Mouse (Mus musculus): ENCODE data around the gene Fhit. TPM values are rescaled to one million over a fixed set of nuclear protein-coding genes. Genes with fewer than 3 reads are reported as not detected.

The Fhit gene
- polyA plus RNA-seq, 1 experiment from 2014 or later, result 5.6 TPM

GRCm38 (mm10) chr14:10880749-10881148 lies 281.1 kb downstream of the Fhit start:
- WGBS (ENCODE audit: insufficient replicate concordance), result 65% methylated on average over 2 of the region's 2 CpGs
- ATAC-seq (replicated peaks; ENCODE audit: insufficient number of reproducible peaks, low FRiP score, low TSS enrichment), result no peak

GRCm38 (mm10) chr14:10874595-10875372 lies 287.1 kb downstream of the Fhit start:
- WGBS (ENCODE audit: insufficient replicate concordance), result 77% methylated on average over 3 of the region's 3 CpGs

More at GRCm38 (mm10) chr14:10880749-10881148, 281.1 kb downstream of the Fhit start:
- Histone ChIP-seq H3K27ac (ENCODE audit: low read depth, low read length) (no peak overlapping the region), H3K27me3 (ENCODE audit: control insufficient read depth, insufficient read depth, low read length) (no peaks in the 10 kb centered on the region), H3K4me2 (no peak overlapping the region), H3K9me3 (replicated peaks; ENCODE audit: control insufficient read depth, low read length) (no peaks in the 10 kb centered on the region), H3K9ac (ENCODE audit: low read depth, low read length) (no peak overlapping the region), H3K4me1 (ENCODE audit: control insufficient read depth, insufficient read depth, low read length) (no peaks in the 10 kb centered on the region), H3K36me3 (ENCODE audit: control insufficient read depth, insufficient read depth, low read length) (no peaks in the 10 kb centered on the region), H3K4me3 (ENCODE audit: low read depth, low read length) (no peak overlapping the region)

GRCm38 (mm10) chr14:10857606-10858005 lies 304.2 kb downstream of the Fhit start:
- ATAC-seq (replicated peaks; ENCODE audit: insufficient number of reproducible peaks, low FRiP score, low TSS enrichment), result no peak
- Histone ChIP-seq H3K9me3 (replicated peaks; ENCODE audit: control insufficient read depth, low read length) (no peaks in the 10 kb centered on the region), H3K9ac (ENCODE audit: low read depth, low read length) (no peak overlapping the region), H3K36me3 (ENCODE audit: control insufficient read depth, insufficient read depth, low read length) (no peaks in the 10 kb centered on the region), H3K27ac (ENCODE audit: low read depth, low read length) (no peak overlapping the region), H3K4me3 (ENCODE audit: low read depth, low read length) (no peak overlapping the region), H3K27me3 (ENCODE audit: control insufficient read depth, insufficient read depth, low read length) (no peaks in the 10 kb centered on the region), H3K4me2 (no peak overlapping the region), H3K4me1 (ENCODE audit: control insufficient read depth, insufficient read depth, low read length) (no peaks in the 10 kb centered on the region)
- 50% methylated on average over 3 of the region's 3 CpGs for WGBS (ENCODE audit: insufficient replicate concordance)

More at GRCm38 (mm10) chr14:10874595-10875372, 287.1 kb downstream of the Fhit start:
- no peak overlapping the region for H3K9ac ChIP-seq (ENCODE audit: low read depth, low read length)
- no peaks in the 10 kb centered on the region for H3K4me1 ChIP-seq (ENCODE audit: control insufficient read depth, insufficient read depth, low read length)
- no peak for ATAC-seq (replicated peaks; ENCODE audit: insufficient number of reproducible peaks, low FRiP score, low TSS enrichment)
- no peaks in the 10 kb centered on the region for H3K9me3 ChIP-seq (replicated peaks; ENCODE audit: control insufficient read depth, low read length)
- H3K36me3 ChIP-seq (ENCODE audit: control insufficient read depth, insufficient read depth, low read length), result no peaks in the 10 kb centered on the region
- H3K4me2 ChIP-seq, result no peak overlapping the region
- H3K27ac ChIP-seq (ENCODE audit: low read depth, low read length), result no peak overlapping the region
- H3K27me3 ChIP-seq (ENCODE audit: control insufficient read depth, insufficient read depth, low read length), result no peaks in the 10 kb centered on the region
- no peak overlapping the region for H3K4me3 ChIP-seq (ENCODE audit: low read depth, low read length)

- Histone ChIP-seq H3K36me3 (ENCODE audit: control insufficient read depth, insufficient read depth, low read length) (no peaks in the 10 kb centered on the region), H3K9ac (ENCODE audit: low read depth, low read length) (no peak overlapping the region), H3K4me2 (no peak overlapping the region), H3K27me3 (ENCODE audit: control insufficient read depth, insufficient read depth, low read length) (no peaks in the 10 kb centered on the region), H3K4me3 (ENCODE audit: low read depth, low read length) (no peak overlapping the region), H3K4me1 (ENCODE audit: control insufficient read depth, insufficient read depth, low read length) (no peaks in the 10 kb centered on the region), H3K27ac (ENCODE audit: low read depth, low read length) (no peak overlapping the region), H3K9me3 (replicated peaks; ENCODE audit: control insufficient read depth, low read length) (no peaks in the 10 kb centered on the region)
- 72% methylated on average over 1 of the region's 1 CpGs for WGBS (ENCODE audit: insufficient replicate concordance)
- no peak for ATAC-seq (replicated peaks; ENCODE audit: insufficient number of reproducible peaks, low FRiP score, low TSS enrichment)
These were observed 309.9 kb downstream of the Fhit start for GRCm38 (mm10) chr14:10851936-10852335.

DNA sequence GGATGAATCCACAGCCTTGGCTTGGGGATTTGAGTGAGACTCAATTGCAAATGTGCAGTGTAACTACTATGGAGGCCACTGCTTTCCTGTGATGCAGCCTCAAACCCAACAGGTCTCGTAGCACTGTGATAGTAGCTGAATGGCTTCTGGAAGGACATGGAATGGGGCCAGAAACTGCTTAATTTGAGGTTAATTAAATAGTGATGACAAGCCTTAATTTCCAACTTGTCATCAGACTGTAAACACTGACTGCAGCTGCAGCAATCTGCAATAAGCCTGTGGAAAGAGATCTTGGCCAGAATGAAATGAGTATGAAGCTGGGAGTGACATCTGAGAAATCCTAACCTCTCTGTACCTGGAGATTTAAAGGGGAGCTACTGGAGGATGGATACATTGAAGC lies 325.8 kb downstream of the Fhit start:
- ATAC-seq (replicated peaks; ENCODE audit: insufficient number of reproducible peaks, low FRiP score, low TSS enrichment), result no peak
- 72% methylated on average over 1 of the region's 1 CpGs for WGBS (ENCODE audit: insufficient replicate concordance)
- no peak overlapping the region for H3K27ac ChIP-seq (ENCODE audit: low read depth, low read length)
- no peaks in the 10 kb centered on the region for H3K36me3 ChIP-seq (ENCODE audit: control insufficient read depth, insufficient read depth, low read length)
- no peak overlapping the region for H3K9ac ChIP-seq (ENCODE audit: low read depth, low read length)
- no peaks in the 10 kb centered on the region for H3K4me1 ChIP-seq (ENCODE audit: control insufficient read depth, insufficient read depth, low read length)
- H3K4me2 ChIP-seq, result no peak overlapping the region
- no peaks in the 10 kb centered on the region for H3K9me3 ChIP-seq (replicated peaks; ENCODE audit: control insufficient read depth, low read length)
- H3K4me3 ChIP-seq (ENCODE audit: low read depth, low read length), result no peak overlapping the region
- no peaks in the 10 kb centered on the region for H3K27me3 ChIP-seq (ENCODE audit: control insufficient read depth, insufficient read depth, low read length)

- Histone ChIP-seq H3K4me1 (ENCODE audit: control insufficient read depth, insufficient read depth, low read length) (no peaks in the 10 kb centered on the region), H3K4me3 (ENCODE audit: low read depth, low read length) (no peak overlapping the region), H3K36me3 (ENCODE audit: control insufficient read depth, insufficient read depth, low read length) (no peaks in the 10 kb centered on the region), H3K9me3 (replicated peaks; ENCODE audit: control insufficient read depth, low read length) (no peaks in the 10 kb centered on the region), H3K9ac (ENCODE audit: low read depth, low read length) (no peak overlapping the region), H3K4me2 (no peak overlapping the region), H3K27me3 (ENCODE audit: control insufficient read depth, insufficient read depth, low read length) (no peaks in the 10 kb centered on the region), H3K27ac (ENCODE audit: low read depth, low read length) (no peak overlapping the region)
- WGBS (ENCODE audit: insufficient replicate concordance), result 77% methylated on average over 4 of the region's 4 CpGs
- no peak for ATAC-seq (replicated peaks; ENCODE audit: insufficient number of reproducible peaks, low FRiP score, low TSS enrichment)
These were observed 337.0 kb downstream of the Fhit start for GRCm38 (mm10) chr14:10824819-10825218.

DNA sequence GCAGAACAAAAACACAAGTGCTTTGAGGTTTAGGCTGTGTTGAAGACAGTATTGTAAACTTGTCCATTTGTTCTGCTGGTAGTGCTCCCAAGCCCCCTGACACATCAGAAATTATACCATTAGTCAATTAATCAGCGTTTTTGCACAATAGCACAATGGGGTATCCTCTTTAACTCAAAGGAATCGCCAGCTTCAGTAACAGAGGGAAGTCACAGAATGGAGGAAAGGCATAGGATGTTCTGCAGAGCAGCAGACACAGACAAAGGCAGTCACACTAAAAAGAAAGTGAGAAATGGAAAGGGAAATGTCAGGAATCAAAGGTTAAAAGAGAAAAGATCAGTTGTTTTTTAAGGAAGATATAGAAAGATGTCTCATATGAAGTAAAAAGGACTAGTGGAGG lies 348.3 kb downstream of the Fhit start:
- H3K27ac ChIP-seq (ENCODE audit: low read depth, low read length), result no peak overlapping the region
- no peak overlapping the region for H3K4me2 ChIP-seq
- H3K9me3 ChIP-seq (replicated peaks; ENCODE audit: control insufficient read depth, low read length), result no peaks in the 10 kb centered on the region
- no peaks in the 10 kb centered on the region for H3K4me1 ChIP-seq (ENCODE audit: control insufficient read depth, insufficient read depth, low read length)
- H3K9ac ChIP-seq (ENCODE audit: low read depth, low read length), result no peak overlapping the region
- H3K27me3 ChIP-seq (ENCODE audit: control insufficient read depth, insufficient read depth, low read length), result no peaks in the 10 kb centered on the region
- no peak for ATAC-seq (replicated peaks; ENCODE audit: insufficient number of reproducible peaks, low FRiP score, low TSS enrichment)
- no peaks in the 10 kb centered on the region for H3K36me3 ChIP-seq (ENCODE audit: control insufficient read depth, insufficient read depth, low read length)
- H3K4me3 ChIP-seq (ENCODE audit: low read depth, low read length), result no peak overlapping the region
- 46% methylated on average over 2 of the region's 2 CpGs for WGBS (ENCODE audit: insufficient replicate concordance)

DNA sequence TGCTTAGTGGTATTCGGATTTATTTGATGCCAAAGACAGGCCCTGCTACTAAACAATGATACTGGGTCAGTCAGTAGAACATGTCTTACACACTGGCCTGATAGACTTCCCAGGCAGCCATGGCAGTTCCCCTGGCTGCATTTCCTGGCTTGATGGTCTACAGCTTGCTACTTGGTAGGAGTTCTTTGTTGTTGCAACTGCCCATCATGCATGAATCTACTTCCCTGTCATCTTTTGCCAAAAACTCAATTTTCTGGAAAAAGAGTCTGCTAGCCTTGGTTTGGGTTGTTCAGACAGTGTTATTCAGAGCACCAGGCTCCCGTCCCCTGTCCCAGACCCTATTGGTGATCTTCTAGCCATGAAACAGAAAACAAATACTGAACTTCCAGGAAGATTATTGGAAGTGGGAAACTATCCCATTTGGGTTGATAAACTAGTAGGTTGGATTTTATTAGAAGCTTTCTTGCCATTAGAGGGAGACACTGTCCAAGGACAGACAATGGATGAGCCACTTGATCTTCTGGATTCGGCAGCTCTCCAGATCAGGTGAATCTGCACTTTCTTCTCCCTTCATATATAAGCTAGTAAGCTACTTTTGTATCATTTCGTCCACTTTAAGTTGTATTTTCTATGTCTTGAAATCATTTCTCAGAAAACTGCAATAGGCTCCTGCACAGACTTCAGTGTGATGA lies 363.2 kb downstream of the Fhit start:
- no peak for ATAC-seq (replicated peaks; ENCODE audit: insufficient number of reproducible peaks, low FRiP score, low TSS enrichment)
- Histone ChIP-seq H3K4me2 (no peak overlapping the region), H3K4me1 (ENCODE audit: control insufficient read depth, insufficient read depth, low read length) (no peaks in the 10 kb centered on the region), H3K9ac (ENCODE audit: low read depth, low read length) (no peak overlapping the region), H3K4me3 (ENCODE audit: low read depth, low read length) (no peak overlapping the region), H3K27ac (ENCODE audit: low read depth, low read length) (no peak overlapping the region), H3K36me3 (ENCODE audit: control insufficient read depth, insufficient read depth, low read length) (no peaks in the 10 kb centered on the region), H3K9me3 (replicated peaks; ENCODE audit: control insufficient read depth, low read length) (no peaks in the 10 kb centered on the region), H3K27me3 (ENCODE audit: control insufficient read depth, insufficient read depth, low read length) (no peaks in the 10 kb centered on the region)
- WGBS (ENCODE audit: insufficient replicate concordance), result 62% methylated on average over 4 of the region's 4 CpGs
